Mouse (Mus musculus) heart, postnatal 14 days (tissue): ENCODE data around the gene 2010111I01Rik. TPM values are rescaled to one million over a fixed set of nuclear protein-coding genes. Genes with fewer than 3 reads are reported as not detected.

Source experiments
- DNase-seq, 2 experiments: peaks; one replicate each; pipeline ENCODE4 v3.0.0; 2021 to 2022
- intact Hi-C: fragments of 180-260 bp; cut with DNase I; formaldehyde crosslinking; loops from one replicate; pipeline ENCODE4 v1.15.1; 2025
- total RNA-seq, 2 experiments: library from RNA; stranded (reverse); gene quantifications; 2 replicates each; pipeline ENCODE4 v1.2.3; 2021

2010111I01Rik gene
- total RNA-seq, 2 experiments from 2014 or later = 109 to 114 TPM

- no peak for DNase-seq
- intact Hi-C loops = no loop called here
Measured at GRCm38 (mm10) chr13:63010345-63011090, 45.8 kb downstream of the 2010111I01Rik start.

- intact Hi-C loops = no loop called here
- DNase-seq = no peak
Measured at GRCm38 (mm10) chr13:63014353-63014752, 49.7 kb downstream of the 2010111I01Rik start.

DNA sequence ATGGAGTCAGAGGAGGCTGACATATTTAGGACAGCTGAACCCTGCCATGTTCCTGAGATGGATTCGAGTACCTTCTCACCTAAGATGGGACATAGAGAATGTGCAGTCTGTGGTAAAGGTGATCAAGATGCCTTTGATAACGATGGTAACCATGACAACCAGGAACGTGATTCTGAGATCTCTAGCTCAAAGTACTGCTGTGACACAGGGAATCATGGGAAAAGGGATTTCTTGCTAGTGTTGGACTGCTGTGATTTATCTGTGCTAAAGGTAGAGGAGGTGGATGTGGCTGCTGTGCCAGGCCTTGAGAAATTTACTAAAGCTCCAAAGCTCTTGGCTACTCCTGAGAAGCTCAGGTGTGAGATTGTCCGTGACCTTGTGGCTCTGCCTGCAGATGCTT, 50.7 kb downstream of the 2010111I01Rik start:
- DNase-seq = no peak
- intact Hi-C loops = no loop called here

DNA sequence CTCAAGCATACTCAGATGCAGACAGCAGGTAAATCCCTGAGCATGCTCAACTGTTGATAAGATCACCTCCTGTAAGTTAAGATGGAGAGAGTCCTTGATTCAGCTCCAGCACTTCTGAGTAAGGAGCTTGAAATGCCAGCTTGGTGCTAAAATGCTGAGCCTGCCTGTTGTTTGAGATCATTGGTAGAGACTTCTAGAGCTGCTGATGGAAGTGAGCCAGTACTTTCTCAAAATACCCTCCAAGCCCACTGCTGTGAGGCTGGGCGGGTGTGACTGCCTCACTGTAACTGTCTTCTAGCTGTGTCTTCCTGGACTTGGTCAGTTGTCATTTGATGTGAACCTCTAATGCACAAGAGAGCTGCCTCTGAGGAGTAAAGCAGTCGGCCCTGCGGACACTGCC, 51.4 kb downstream of the 2010111I01Rik start:
- intact Hi-C loops = no loop called here
- DNase-seq = no peak

GRCm38 (mm10) chr13:63023243-63024217, 58.8 kb downstream of the 2010111I01Rik start:
- intact Hi-C loops = no loop called here

DNA sequence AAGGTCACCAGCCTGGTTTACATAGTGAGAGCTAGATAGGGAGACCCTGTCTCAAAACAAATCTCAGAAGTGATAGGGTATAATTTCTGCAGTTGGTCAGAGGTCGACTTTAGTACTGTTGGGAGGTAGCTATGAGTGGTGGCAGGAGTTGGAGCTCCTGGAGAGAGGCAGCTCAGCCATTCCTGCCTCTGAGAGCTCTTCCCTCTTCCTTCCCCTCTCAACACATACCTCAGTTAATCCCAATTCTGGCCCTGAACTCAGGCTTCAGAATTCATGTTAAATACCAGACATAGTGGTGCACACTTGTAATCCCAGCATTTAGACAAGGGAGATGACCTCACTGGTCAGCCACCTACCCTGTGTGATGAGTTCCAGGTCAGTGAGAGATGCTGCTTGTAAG, 65.3 kb downstream of the 2010111I01Rik start:
- DNase-seq = no peak

More at GRCm38 (mm10) chr13:63023243-63024217, 58.8 kb downstream of the 2010111I01Rik start:
- DNase-seq = no peak

GRCm38 (mm10) chr13:63031244-63031643, 66.6 kb downstream of the 2010111I01Rik start:
- intact Hi-C loops = no loop called here

More for the DNA sequence above, 65.3 kb downstream of the 2010111I01Rik start:
- intact Hi-C loops = no loop called here

GRCm38 (mm10) chr13:63032304-63032830, 67.7 kb downstream of the 2010111I01Rik start:
- DNase-seq = no peak
- intact Hi-C loops = no loop called here

More at GRCm38 (mm10) chr13:63031244-63031643, 66.6 kb downstream of the 2010111I01Rik start:
- DNase-seq = no peak

DNA sequence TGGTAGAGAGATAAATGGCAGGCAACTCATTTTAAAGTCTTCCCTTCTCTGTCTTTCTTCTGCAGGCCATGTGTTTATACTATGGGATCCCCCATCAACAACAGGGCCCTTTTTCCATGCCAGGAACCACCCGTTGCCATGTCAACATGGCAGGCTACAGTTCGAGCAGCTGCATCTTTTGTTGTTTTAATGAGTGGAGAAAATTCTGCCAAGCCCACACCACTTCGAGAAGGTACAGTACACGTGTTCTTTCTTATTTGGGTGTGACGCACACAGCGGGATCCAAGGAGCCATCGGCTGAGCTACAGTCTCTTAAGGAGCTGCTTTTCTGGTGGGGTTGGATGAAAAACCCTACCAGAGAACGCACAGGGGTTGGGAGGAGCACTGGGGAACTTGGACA, 68.3 kb downstream of the 2010111I01Rik start:
- no peak for DNase-seq
- intact Hi-C loops = no loop called here

GRCm38 (mm10) chr13:63033364-63033763, 68.7 kb downstream of the 2010111I01Rik start:
- DNase-seq = no peak
- intact Hi-C loops = no loop called here

DNA sequence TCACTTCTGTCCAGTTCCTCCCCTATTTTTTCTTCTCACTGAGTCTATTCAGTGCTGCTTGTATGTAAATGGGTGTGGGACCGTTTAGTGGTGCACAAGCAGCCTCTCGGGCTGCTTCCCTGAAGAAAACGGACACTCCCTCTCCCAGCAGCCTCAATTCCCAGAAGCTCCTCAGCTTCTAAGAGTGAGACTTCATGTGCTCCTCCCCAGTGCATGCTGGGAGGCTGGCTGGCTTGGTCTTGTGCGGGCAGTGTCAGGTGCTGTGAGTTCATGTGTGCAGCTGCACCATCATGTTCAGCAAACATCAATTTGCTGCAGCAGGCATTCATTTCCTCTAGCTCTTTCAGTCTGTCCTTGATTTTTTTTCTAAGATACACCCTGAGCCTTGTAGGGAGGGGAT, 70.0 kb downstream of the 2010111I01Rik start:
- intact Hi-C loops = no loop called here
- no peak for DNase-seq

GRCm38 (mm10) chr13:63037906-63038305, 73.2 kb downstream of the 2010111I01Rik start:
- intact Hi-C loops = no loop called here
- no peak for DNase-seq

DNA sequence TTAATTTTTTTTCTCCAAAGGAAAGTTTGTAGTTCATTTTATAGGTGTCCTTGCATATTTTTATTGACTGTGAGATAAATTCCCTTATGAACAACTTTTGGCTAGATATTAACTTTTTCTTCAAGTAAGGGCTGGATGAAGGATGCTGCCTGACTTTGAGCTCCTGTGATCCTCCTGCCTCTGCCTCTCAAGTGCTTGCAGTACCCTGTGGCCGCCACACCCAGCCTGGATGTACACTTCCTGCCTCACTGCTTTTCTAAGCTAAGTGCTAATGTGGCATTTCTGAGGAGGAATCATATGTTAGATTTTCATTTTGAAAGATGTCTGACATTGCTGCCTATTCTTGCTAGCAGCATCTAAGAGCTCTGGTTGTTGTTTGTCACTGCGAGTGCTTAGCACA, 73.7 kb downstream of the 2010111I01Rik start:
- intact Hi-C loops = no loop called here
- DNase-seq = no peak

DNA sequence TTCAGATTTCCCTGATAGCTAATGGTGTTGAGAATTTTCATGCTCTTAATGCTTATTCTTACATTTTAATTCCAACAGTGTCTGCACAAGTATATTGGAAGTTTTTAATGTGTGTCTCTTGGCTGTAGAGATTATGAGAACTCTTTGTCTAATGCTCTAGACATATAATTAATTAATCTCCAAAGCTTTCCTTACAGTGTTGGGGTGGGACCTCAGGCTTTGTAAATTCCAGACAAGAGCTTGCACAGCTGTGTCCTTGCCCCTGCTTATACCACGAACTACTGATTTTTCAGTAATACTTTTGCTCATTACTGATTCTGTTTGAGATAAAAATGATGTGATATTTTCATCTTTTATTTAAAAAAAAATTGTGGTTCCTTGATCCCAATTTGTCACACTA, 74.2 kb downstream of the 2010111I01Rik start:
- intact Hi-C loops = no loop called here
- no peak for DNase-seq

GRCm38 (mm10) chr13:63039326-63039725, 74.6 kb downstream of the 2010111I01Rik start:
- no peak for DNase-seq
- intact Hi-C loops = no loop called here

DNA sequence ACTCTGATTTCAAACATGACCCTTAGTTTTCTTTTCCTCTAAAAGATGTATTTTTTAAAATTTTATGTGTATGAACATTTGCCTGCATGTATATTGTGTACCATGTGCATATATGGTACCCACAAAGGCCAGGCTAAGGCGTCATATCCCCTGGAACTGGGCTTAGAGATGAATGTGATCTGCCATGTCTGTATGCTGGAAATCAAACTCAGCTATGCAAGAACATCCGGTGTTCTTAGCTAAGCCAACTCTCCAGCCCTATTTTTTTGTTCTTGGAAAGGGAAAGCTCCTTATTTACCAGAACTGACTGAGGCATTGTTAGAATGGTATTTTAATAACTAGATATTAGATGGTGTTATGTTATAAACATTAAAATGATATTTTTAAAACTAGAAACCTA, 75.2 kb downstream of the 2010111I01Rik start:
- DNase-seq = no peak
- intact Hi-C loops = loop anchor here (5.0 kb wide), 1 partner anchor 68 kb away; no protein-coding TSS in a partner anchor

DNA sequence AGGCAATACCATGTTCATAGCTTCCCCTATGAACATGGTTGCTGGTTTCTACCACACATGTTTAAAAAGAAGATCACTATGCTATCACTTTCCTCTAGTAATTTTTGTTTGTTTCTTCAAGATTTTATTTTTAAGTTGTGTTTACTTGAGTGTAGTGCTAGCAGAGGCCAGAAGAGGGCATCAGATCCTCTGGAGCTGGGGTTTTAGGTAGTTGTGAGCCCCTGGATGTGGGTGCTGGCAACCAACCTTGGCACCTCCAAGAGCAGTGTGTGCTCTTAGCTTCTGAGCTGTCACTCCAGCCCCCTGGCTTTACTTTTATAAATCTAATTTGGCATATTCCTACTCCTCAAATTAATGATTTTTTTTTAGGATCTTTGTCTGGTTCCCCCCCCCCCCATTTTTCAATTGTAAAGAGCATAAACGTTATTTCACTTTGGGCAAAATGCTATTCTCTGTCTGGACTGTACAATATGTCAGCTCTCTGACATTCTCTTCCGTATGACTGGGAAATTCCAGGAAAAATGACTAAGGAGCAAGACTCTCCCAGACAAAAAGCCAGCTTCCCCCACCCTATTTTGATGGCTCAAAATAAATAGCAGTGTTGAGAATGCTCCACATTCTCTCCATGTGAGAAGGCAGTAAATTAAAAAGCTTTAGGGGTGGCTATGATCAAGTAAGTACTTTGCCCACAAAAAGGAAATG, 81.0 kb downstream of the 2010111I01Rik start:
- DNase-seq = no peak
- intact Hi-C loops = loop anchor here (1.0 to 5.0 kb wide), 6 partner anchors 52 to 287 kb away; no protein-coding TSS in a partner anchor

DNA sequence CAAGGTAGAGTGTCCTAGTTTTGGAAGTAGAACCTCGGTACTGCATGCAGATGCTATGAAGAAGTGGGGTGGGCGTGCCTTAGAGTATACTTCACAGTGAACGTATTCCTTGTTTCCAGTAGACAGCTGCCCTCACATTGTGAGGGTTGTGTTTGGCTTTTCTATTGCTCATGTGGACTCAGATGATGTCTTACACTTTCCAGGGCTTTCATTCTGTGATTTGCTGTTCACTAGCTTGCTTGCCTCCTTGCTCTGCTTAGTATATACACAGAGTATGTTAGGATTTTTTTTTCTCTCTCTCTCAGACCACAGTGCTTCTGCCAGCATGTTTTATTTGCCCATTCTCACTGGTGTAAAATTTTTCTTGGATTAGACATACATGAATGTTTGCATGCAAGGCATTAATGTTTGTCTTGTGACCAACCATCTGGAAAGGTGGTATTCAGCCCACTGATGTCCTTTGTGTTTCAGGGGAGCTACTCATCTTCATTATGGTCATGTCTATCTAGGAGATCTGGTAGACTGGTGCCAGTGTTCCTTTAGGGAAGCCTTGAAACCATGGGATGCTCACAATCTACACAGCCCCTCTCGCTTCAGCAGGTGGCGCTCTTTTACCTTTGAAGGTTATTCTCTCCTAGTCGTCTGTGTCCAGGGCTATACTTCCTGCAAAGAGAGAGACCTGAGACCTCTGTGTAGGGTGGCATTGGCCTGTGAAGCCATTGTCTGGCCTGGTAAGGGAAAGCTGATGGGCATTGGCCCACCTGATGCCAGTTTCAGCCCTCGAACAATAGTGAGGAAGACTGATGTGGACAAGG, 81.7 kb downstream of the 2010111I01Rik start:
- DNase-seq = peak; percentile 73 to 85
- intact Hi-C loops = loop anchor here (1.0 to 5.0 kb wide), 5 partner anchors 51 to 286 kb away; no protein-coding TSS in a partner anchor

DNA sequence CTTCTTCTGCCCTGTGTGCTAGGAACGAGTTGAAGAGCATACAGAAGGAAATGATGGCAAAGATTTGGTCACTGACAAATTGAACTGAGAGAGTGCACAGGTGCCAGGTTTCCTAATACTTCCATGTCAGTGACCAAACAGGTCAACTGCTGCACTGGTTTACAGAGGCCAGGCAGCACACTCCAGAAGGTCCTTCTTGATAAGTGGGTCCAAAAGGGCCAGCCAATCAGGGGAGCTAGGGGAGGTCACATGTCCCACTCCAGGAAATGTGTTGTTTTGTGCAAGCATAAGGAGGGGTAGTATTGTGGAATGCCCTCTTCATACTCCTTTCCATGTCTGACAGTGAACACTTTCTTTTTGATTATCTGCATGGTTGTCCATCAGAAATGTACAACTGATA, 99.0 kb downstream of the 2010111I01Rik start:
- intact Hi-C loops = no loop called here
- no peak for DNase-seq
